Mouse (Mus musculus) testis, adult 2 months (tissue): ENCODE data around the gene Plcd1.

Experiments used
- CTCF ChIP-seq: fragments of 200-500 bp; IDR thresholded peaks from 2 replicates; pipeline ENCODE4 v1.5.1; 2012; ENCODE audit warnings: low read depth, mild to moderate bottlenecking, inconsistent platforms, low read length, moderate library complexity; ENCODE audit not compliant: control insufficient read depth, insufficient read depth, insufficient replicate concordance
- POLR2A ChIP-seq: fragments of 200-500 bp; IDR thresholded peaks from 2 replicates; pipeline ENCODE4 v1.6.1; 2012; ENCODE audit warnings: low read depth, mild to moderate bottlenecking, inconsistent platforms, low read length, moderate library complexity; ENCODE audit not compliant: control insufficient read depth

- TF ChIP-seq CTCF (no peak), POLR2A (no peak)
Measured at GRCm38 (mm10) chr9:119070173-119070825, 23.0 kb downstream of the Plcd1 start.
